Mouse (Mus musculus) lung, adult 2 months (tissue): ENCODE results near the gene Cln3.

Experiments used
- CTCF ChIP-seq: fragments of 200-500 bp; IDR thresholded peaks from 2 replicates; pipeline ENCODE4 v1.5.1; 2011; ENCODE audit warnings: mild to moderate bottlenecking, low read length, control low read depth; ENCODE audit not compliant: insufficient read depth
- POLR2A ChIP-seq: fragments of 200-500 bp; IDR thresholded peaks from 2 replicates; pipeline ENCODE4 v1.6.1; 2011; ENCODE audit warnings: low read depth, mild to moderate bottlenecking, control low read depth, low read length, borderline replicate concordance; ENCODE audit errors: extremely low read depth

GRCm38 (mm10) chr7:126528166-126528577 is 57.4 kb downstream of the Cln3 start:
- TF ChIP-seq CTCF (peak; percentile 48; the same call in 1 of the 2 replicates), POLR2A (no peak)
